In the genomic region with DNA sequence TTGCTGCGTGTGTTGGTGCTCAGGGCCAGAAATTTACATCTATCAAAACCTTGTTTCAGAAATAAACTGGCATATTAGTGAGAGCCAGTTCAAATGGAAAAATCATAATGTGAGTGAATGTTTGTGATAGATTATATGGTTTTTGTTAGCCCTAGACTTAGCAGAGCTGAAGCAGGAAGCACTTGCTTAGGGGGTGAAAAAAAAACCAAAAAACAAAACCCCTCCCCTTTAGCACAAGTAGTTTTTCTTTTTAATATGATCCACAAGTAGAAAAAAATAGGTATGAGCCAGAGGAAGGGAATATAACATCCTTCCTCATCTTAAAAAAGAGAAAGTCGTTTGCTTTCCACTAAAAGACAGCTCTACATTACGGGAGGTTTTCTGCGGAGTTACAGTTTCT, we compare ENCODE assay signal across 8 mouse cellular contexts. TPM values are rescaled to one million over a fixed set of nuclear protein-coding genes. Genes with fewer than 3 reads are reported as not detected.
DNase-seq lines count a peak whose midpoint lies in the region; ATAC-seq and TF ChIP-seq lines count a peak whose summit lies in the region.

No protein-coding gene starts in this region.

- no peak for TF ChIP-seq CTCF in MEL (IDR thresholded peaks at IDR 0.05 in 2 of 3, conservative IDR thresholded peaks at IDR 0.05 in 1 of 3; ENCODE audit: control insufficient read depth in 1 of 3, insufficient read depth in 1 of 3, low read depth in 2 of 3, low read length in 3 of 3, poor library complexity in 1 of 3, severe bottlenecking in 1 of 3)

- ATAC-seq in heart, embryonic 16.5 days (replicated peaks; ENCODE audit: extremely low read depth, insufficient read depth, low FRiP score) = no peak
- no peak for ATAC-seq in hindbrain, embryonic 12.5 days (ENCODE audit: low FRiP score)
- no peak for ATAC-seq in midbrain, embryonic 11.5 days (ENCODE audit: low FRiP score)

- H3K4me1 ChIP-seq in heart, embryonic 16.5 days (ENCODE audit: control insufficient read depth, insufficient read depth, low read length) = peaks cover 21% of the 10 kb centered on the region
- peaks cover 7 to 12% of the 10 kb centered on the region in 2 experiments for H3K4me1 ChIP-seq in MEL (ENCODE audit: control insufficient read depth in 1 of 2, insufficient read depth in 2 of 2, low read length in 2 of 2)
- peaks cover 20% of the 10 kb centered on the region for H3K4me1 ChIP-seq in hindbrain, embryonic 12.5 days
- H3K4me1 ChIP-seq in midbrain, embryonic 11.5 days (ENCODE audit: control insufficient read depth, insufficient read depth, low read length) = peaks cover 10% of the 10 kb centered on the region

- TF ChIP-seq POLR2A in MEL (IDR thresholded peaks at IDR 0.05; ENCODE audit: control insufficient read depth in 1 of 2, insufficient read depth in 1 of 2, low read depth in 1 of 2, low read length in 2 of 2, poor library complexity in 1 of 2) = no peak

- peak overlapping the region; percentile 99 for H3K27ac ChIP-seq in heart, embryonic 16.5 days (ENCODE audit: low read length)
- H3K27ac ChIP-seq in MEL (ENCODE audit: control insufficient read depth, low read depth, low read length) = no peak overlapping the region
- H3K27ac ChIP-seq in hindbrain, embryonic 12.5 days = no peak overlapping the region
- no peak overlapping the region for H3K27ac ChIP-seq in midbrain, embryonic 11.5 days (ENCODE audit: low read depth, low read length)

- peaks cover 27% of the 10 kb centered on the region for H3K36me3 ChIP-seq in heart, embryonic 16.5 days (ENCODE audit: control insufficient read depth, insufficient read depth)
- H3K36me3 ChIP-seq in MEL (ENCODE audit: control insufficient read depth in 1 of 2, insufficient read depth in 2 of 2, low read length in 2 of 2) = peaks cover 20 to 34% of the 10 kb centered on the region in 2 experiments
- peaks cover 32% of the 10 kb centered on the region for H3K36me3 ChIP-seq in hindbrain, embryonic 12.5 days
- H3K36me3 ChIP-seq in midbrain, embryonic 11.5 days (ENCODE audit: control insufficient read depth, insufficient read depth, low read length) = peaks cover 12% of the 10 kb centered on the region

- H3K79me2 ChIP-seq in MEL (ENCODE audit: control insufficient read depth, insufficient read depth, low read length, poor library complexity) = peaks cover 22% of the 10 kb centered on the region

- H3K9me3 ChIP-seq in heart, embryonic 16.5 days (replicated peaks; ENCODE audit: control insufficient read depth, low read length) = no peaks in the 10 kb centered on the region
- no peaks in the 10 kb centered on the region for H3K9me3 ChIP-seq in MEL (replicated peaks; ENCODE audit: insufficient read depth, low read length)
- H3K9me3 ChIP-seq in hindbrain, embryonic 12.5 days (replicated peaks) = no peaks in the 10 kb centered on the region
- H3K9me3 ChIP-seq in midbrain, embryonic 11.5 days (ENCODE audit: control insufficient read depth, low read length) = no peaks in the 10 kb centered on the region

- no peak for DNase-seq in heart, postnatal 4 days
- no peak for DNase-seq in MEL (ENCODE audit: low read depth, low spot score)
- DNase-seq in midbrain, embryonic 11.5 days (ENCODE audit: low spot score, missing footprints) = no peak
- DNase-seq in gastrocnemius, postnatal 25 days = no peak
- DNase-seq in kidney, postnatal 10 days = no peak
- no peak for DNase-seq in layer of hippocampus, postnatal 10 days (ENCODE audit: low spot score in 2 of 2)

- peak overlapping the region; percentile 100 for H3K9ac ChIP-seq in heart, embryonic 16.5 days (ENCODE audit: low read length)
- H3K9ac ChIP-seq in MEL (ENCODE audit: control insufficient read depth, low read depth, low read length, poor library complexity, severe bottlenecking) = peak overlapping the region; percentile 93
- H3K9ac ChIP-seq in hindbrain, embryonic 12.5 days = peak overlapping the region; percentile 91
- H3K9ac ChIP-seq in midbrain, embryonic 11.5 days (ENCODE audit: low read length) = peak overlapping the region; percentile 99

- H3K4me2 ChIP-seq in heart, embryonic 16.5 days (ENCODE audit: low read depth, low read length) = peak overlapping the region; percentile 73
- H3K4me2 ChIP-seq in hindbrain, embryonic 12.5 days (replicated peaks) = peak overlapping the region; percentile 57
- H3K4me2 ChIP-seq in midbrain, embryonic 11.5 days = peak overlapping the region; percentile 73

- TF ChIP-seq EP300 in MEL (IDR thresholded peaks at IDR 0.05; ENCODE audit: low read depth in 1 of 2, low read length in 2 of 2) = no peak

- no peaks in the 10 kb centered on the region for H3K27me3 ChIP-seq in heart, embryonic 16.5 days (ENCODE audit: control insufficient read depth, insufficient read depth, low read length)
- no peaks in the 10 kb centered on the region for H3K27me3 ChIP-seq in MEL (ENCODE audit: control insufficient read depth in 1 of 2, insufficient read depth in 2 of 2, low read length in 2 of 2)
- H3K27me3 ChIP-seq in hindbrain, embryonic 12.5 days = no peaks in the 10 kb centered on the region
- no peaks in the 10 kb centered on the region for H3K27me3 ChIP-seq in midbrain, embryonic 11.5 days (ENCODE audit: control insufficient read depth, insufficient read depth, low read length)

- no peak for TF ChIP-seq RAD21 in MEL (IDR thresholded peaks at IDR 0.05; ENCODE audit: low read depth, low read length)

- peak overlapping the region; percentile 94 for H3K4me3 ChIP-seq in heart, embryonic 16.5 days (ENCODE audit: low read length)
- H3K4me3 ChIP-seq in MEL (ENCODE audit: control insufficient read depth in 1 of 2, insufficient read depth in 1 of 2, low read depth in 2 of 2, low read length in 2 of 2) = peak overlapping the region; percentile 95 to 96
- peak overlapping the region; percentile 96 for H3K4me3 ChIP-seq in hindbrain, embryonic 12.5 days
- H3K4me3 ChIP-seq in midbrain, embryonic 11.5 days (ENCODE audit: low read depth, low read length) = peak overlapping the region; percentile 97

- WGBS in heart, embryonic 16.5 days = 19% methylated on average over 4 of the region's 4 CpGs
- WGBS in hindbrain, embryonic 12.5 days = 59% methylated on average over 4 of the region's 4 CpGs
- WGBS in midbrain, embryonic 11.5 days = 71% methylated on average over 4 of the region's 4 CpGs

TF ChIP-seq in MEL, 35 proteins besides CTCF, POLR2A, EP300 and RAD21:
- TF ChIP-seq MXI1 (IDR thresholded peaks at IDR 0.05; ENCODE audit: low read depth, low read length) (no peak), TBP (IDR thresholded peaks at IDR 0.05; ENCODE audit: low read depth, low read length) (no peak), ZNF384 (IDR thresholded peaks at IDR 0.05; ENCODE audit: low read depth, low read length) (peak; percentile 65; the same call in 1 of the 2 replicates)
TF ChIP-seq in MEL: peak in this region for 1.

RNA-seq across cellular contexts. Expression of gene Nusap1, which starts 22.8 kb away (rescaled TPM):
- polyA plus RNA-seq in heart, embryonic 16.5 days (2015; fragmentation: Nextera tagmentation; extraction: Ambion mirVana) = 42.1 and 53.3 TPM in 2 replicates
- total RNA-seq in heart, postnatal 4 days (2021) = 10 to 100 TPM; 23.4 to 27.3 TPM
- 17.0 and 25.0 TPM in 2 replicates for total RNA-seq in MEL (2012; rRNA removed)
- polyA plus RNA-seq in MEL (2012; ENCODE audit: insufficient read depth in 1 of 2, insufficient read length in 2 of 2, low read depth in 1 of 2, low replicate concordance in 2 of 2, missing spikeins in 1 of 2) = 10 to 100 TPM in 1 of 2 experiments, not detected in 1; 28.2 TPM
- 56.4 and 57.6 TPM in 2 replicates for polyA plus RNA-seq in hindbrain, embryonic 12.5 days (2016; fragmentation: Nextera tagmentation; extraction: Ambion mirVana)
- polyA plus RNA-seq in midbrain, embryonic 11.5 days (2014; fragmentation: Nextera tagmentation; extraction: Ambion mirVana) = 121 and 130 TPM in 2 replicates
- under 1 TPM; 0.46 to 0.54 TPM for total RNA-seq in gastrocnemius, postnatal 25 days (2021)
- 1 to 10 TPM; 3.5 to 3.7 TPM for total RNA-seq in layer of hippocampus, postnatal 10 days (2021)

RNA-seq across cellular contexts. Expression of gene Oip5, which starts 23.0 kb away (rescaled TPM):
- 20.5 and 23.2 TPM in 2 replicates for polyA plus RNA-seq in heart, embryonic 16.5 days (2015; fragmentation: Nextera tagmentation; extraction: Ambion mirVana)
- 10 to 100 TPM; 10.3 to 11.1 TPM for total RNA-seq in heart, postnatal 4 days (2021)
- total RNA-seq in MEL (2012; rRNA removed) = 18.1 and 26.4 TPM in 2 replicates
- polyA plus RNA-seq in MEL (2012; ENCODE audit: insufficient read depth in 1 of 2, insufficient read length in 2 of 2, low read depth in 1 of 2, low replicate concordance in 2 of 2, missing spikeins in 1 of 2) = 10 to 100 TPM in 1 of 2 experiments, not detected in 1; 29.6 TPM
- polyA plus RNA-seq in hindbrain, embryonic 12.5 days (2016; fragmentation: Nextera tagmentation; extraction: Ambion mirVana) = 17.7 and 22.6 TPM in 2 replicates
- 38.0 and 38.5 TPM in 2 replicates for polyA plus RNA-seq in midbrain, embryonic 11.5 days (2014; fragmentation: Nextera tagmentation; extraction: Ambion mirVana)
- under 1 TPM in 1 of 2 experiments, not detected in 1; 0.32 TPM for total RNA-seq in gastrocnemius, postnatal 25 days (2021)
- total RNA-seq in layer of hippocampus, postnatal 10 days (2021) = 1 to 10 TPM; 3.6 to 4.8 TPM

RNA-seq across cellular contexts. Expression of gene Chp1, which starts 47.8 kb away (rescaled TPM):
- 52.3 and 52.5 TPM in 2 replicates for polyA plus RNA-seq in heart, embryonic 16.5 days (2015; fragmentation: Nextera tagmentation; extraction: Ambion mirVana)
- total RNA-seq in heart, postnatal 4 days (2021) = 10 to 100 TPM; 77.5 to 84.8 TPM
- 32.5 and 35.4 TPM in 2 replicates for total RNA-seq in MEL (2012; rRNA removed)
- 10 to 100 TPM in 1 of 2 experiments, not detected in 1; 74.8 TPM for polyA plus RNA-seq in MEL (2012; ENCODE audit: insufficient read depth in 1 of 2, insufficient read length in 2 of 2, low read depth in 1 of 2, low replicate concordance in 2 of 2, missing spikeins in 1 of 2)
- polyA plus RNA-seq in hindbrain, embryonic 12.5 days (2016; fragmentation: Nextera tagmentation; extraction: Ambion mirVana) = 61.3 and 65.4 TPM in 2 replicates
- 56.2 and 61.4 TPM in 2 replicates for polyA plus RNA-seq in midbrain, embryonic 11.5 days (2014; fragmentation: Nextera tagmentation; extraction: Ambion mirVana)
- total RNA-seq in gastrocnemius, postnatal 25 days (2021) = 10 to 100 TPM; 60.8 to 84.9 TPM
- total RNA-seq in layer of hippocampus, postnatal 10 days (2021) = 100 to 1,000 TPM; 116 to 119 TPM

RNA-seq across cellular contexts. Expression of gene Exd1, which starts 47.9 kb away (rescaled TPM):
- polyA plus RNA-seq in heart, embryonic 16.5 days (2015; fragmentation: Nextera tagmentation; extraction: Ambion mirVana) = 0.09 and 0.11 TPM in 2 replicates
- total RNA-seq in heart, postnatal 4 days (2021) = under 1 TPM; 0.23 to 0.24 TPM
- total RNA-seq in MEL (2012; rRNA removed) = 0.27 and 0.29 TPM in 2 replicates
- under 1 TPM in 1 of 2 experiments, not detected in 1; 0.88 TPM for polyA plus RNA-seq in MEL (2012; ENCODE audit: insufficient read depth in 1 of 2, insufficient read length in 2 of 2, low read depth in 1 of 2, low replicate concordance in 2 of 2, missing spikeins in 1 of 2)
- polyA plus RNA-seq in hindbrain, embryonic 12.5 days (2016; fragmentation: Nextera tagmentation; extraction: Ambion mirVana) = 0.54 and 0.76 TPM in 2 replicates
- 0.20 and 0.69 TPM in 2 replicates for polyA plus RNA-seq in midbrain, embryonic 11.5 days (2014; fragmentation: Nextera tagmentation; extraction: Ambion mirVana)
- total RNA-seq in gastrocnemius, postnatal 25 days (2021) = under 1 TPM; 0.51 to 0.82 TPM
- 1 to 10 TPM in 1 of 2 experiments, under 1 TPM in 1; 0.76 to 2.1 TPM for total RNA-seq in layer of hippocampus, postnatal 10 days (2021)
